Mouse (Mus musculus) ES-Bruce4 (cell line): ENCODE data around the gene Krtap28-13.

Source experiments
- CTCF ChIP-seq: IDR thresholded peaks from one replicate; pipeline ENCODE4 v1.8.1; 2011; ENCODE audit warnings: low read depth, low read length
- EP300 ChIP-seq: IDR thresholded peaks from 2 replicates; pipeline ENCODE4 v1.6.1; 2011; ENCODE audit warnings: low read depth, low read length; ENCODE audit not compliant: insufficient read depth

GRCm38 (mm10) chr1:83038109-83038672, 22.5 kb upstream of the Krtap28-13 start, which contains the start of gene Slc19a3:
- TF ChIP-seq CTCF (no peak), EP300 (no peak)
